Mouse (Mus musculus) spleen, postnatal 14 days (tissue): ENCODE measurements at regions not wholly inside any gene's neighbourhood (a gene's known extent, or its start where the extent isn't known, plus 50 kb on each side); places are given as distances from the start of the nearest gene placed in this dataset.

Experiments used
- DNase-seq, 2 experiments: peaks; one replicate each; pipeline ENCODE4 v3.0.0; 2021 to 2022; ENCODE audit warnings: low spot score in 2 of 2

DNA sequence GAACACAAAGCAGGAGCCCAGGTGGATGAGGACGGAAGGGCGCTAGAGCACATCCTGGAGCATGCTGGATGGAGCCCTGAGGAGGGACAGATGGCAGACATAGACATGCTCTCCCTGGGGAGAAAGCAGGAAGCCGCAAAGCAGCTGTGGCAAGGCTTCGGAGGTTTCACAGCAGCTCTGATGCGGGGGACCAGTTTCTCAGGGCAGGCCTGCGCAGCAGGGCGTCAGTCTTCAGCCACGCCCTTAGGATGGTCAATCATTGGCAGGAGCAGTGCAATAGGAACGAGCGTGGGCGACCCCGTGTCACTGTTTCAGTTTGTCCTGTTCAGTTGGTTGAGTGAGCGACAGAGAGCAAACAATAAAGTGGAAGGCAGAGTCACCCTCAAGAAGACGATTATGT lies 343.8 kb upstream of the Gm10131 start:
- DNase-seq: peak; percentile 9 to 19

DNA sequence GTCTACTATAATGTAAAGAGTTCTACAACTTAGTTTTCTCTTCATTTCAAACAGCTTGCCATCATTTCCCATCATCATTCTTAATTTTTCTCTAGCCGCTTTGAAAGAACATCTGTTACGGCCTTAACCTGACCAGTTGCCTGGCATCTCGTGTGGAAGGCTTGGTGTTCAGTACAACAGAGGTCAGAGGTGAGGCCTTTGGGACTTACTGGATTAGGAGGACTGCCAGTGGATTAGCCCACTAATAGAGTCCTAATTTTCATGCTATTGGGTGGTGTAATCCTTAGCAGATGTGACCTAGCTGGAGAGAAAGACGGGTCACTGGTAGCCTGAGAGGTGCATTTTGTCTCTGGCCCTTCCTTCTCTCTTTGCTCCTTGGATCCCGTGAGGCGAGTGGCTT lies 341.3 kb upstream of the Gm10131 start:
- DNase-seq: no peak

DNA sequence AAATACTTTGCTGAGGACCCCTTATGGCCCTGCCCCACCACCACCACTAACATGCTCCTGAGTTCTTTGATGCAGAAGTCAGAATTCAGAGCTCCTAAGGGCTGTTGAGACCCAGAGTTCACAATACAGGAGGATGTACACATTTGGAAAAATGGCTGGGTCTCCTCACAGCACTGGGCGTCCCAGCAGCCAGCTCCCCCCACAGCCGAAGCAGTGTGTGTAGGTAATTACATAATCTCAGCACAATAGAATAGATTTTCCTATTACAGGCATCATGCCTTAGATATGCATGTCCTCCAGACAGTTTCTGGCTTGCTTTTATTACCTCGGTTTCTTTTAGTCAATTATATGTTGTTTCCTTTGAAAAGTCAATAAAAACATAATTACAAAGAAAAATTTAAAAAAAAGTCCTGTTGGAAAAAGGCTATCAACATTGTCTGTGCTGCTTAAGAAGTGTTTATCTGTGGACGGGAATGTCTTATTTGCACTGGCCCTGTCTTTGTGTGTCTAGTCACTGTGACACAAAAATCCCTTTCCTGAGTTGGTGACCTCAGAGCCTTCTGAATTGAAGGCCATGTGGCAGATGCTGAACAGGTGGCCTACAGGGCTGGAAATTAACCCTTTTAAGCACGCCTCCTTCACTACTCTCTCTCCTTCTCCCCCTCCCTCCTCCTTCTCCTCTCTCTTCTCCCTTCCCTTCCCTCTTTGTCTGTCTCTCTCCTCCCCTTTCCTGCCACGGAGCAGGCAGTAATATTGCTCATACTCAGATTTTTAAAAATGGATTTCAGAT lies 339.9 kb upstream of the Gm10131 start:
- no peak for DNase-seq

DNA sequence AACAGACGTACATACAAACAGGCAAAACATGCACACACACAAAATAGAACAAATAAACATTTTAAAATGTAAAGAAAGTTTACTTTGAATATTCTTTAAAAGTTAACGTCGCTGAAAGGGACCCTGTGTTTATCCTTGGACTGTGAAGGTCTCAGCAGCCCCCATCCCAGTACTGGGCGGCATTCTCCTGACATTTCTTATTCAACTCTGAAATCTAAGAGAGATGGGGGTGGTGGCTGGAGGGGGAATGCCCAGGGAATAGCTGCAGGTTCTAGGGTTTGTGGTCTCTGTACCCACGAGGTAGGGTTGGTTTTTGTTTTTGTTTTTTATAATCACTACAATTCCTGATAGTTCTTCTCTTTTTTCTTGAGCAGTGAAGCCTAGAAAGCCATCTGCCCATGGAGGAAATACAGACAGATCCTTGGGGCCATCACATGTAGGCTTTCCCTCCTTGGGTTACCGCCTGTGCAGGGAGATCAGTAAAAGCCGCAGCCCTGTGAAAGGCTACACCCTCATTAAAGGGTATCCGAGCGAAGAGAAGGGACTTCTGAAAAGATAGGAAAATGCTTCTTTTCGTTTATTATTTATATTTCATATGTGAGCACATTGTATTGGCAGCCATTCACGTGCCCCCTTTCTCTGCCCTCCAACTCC lies 338.0 kb upstream of the Gm10131 start:
- DNase-seq: no peak

DNA sequence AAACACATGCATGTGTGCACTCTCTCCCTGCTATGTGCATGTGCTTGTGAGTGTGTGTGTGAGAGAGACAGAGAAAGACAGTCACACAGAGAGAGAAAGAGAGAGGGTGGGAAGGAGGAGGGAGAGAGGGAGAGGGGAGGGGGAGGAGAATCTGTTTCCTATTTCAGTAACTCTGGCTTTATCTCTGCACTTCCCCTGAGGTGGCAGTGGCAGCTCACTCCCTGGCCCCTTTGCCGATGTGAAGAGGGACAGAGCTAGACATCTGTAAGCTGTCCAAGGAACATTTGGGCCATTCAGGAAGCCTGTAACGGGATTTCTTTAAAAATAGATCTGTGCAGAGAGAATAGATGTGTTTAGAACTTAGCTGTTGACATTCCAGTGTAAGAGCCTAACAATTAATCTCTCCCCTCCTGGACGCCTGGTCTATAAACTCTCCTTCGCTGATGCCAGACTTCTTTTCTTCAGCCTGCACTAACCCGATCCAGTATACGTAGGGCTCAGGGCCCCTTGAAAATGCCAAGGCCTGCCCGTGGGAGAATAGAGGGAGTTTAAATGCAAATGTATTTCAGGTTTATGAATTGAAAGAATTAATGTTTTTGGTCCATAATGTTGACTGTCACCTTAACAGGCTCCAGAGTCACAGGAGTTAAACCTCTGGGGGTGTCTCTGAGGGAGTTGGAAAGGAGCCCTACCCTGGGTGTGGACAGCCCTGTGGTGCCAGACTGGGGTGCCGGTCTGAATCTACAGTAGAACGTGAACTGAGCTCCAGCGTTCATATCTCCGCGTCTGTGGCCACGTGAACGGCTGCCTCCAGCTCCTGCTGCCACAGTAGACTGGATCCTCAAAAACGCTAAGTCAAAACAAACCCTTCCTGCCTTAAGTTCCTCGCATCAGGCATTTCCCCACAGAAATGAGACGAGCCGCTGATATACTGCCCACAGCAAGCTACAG lies 336.6 kb upstream of the Gm10131 start:
- no peak for DNase-seq

DNA sequence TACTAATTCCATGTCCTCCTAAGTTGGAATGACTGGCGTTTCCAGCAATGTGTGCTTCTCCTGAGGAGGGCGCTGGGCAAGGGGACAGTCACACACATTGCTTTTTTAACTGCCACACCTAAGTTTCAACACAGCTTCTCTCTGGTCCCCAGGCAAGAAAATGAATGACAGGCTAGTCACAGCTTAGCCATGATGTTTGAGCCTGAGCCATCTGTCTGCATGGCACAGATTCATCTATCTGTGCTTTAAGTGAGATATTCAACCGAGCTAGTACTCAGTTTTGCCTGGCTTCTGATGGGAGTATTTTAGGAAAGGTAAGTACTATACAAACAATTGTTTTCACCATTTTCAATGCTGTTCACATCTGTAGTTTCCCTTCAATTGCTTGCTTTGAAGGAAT lies 331.2 kb upstream of the Gm10131 start:
- DNase-seq: no peak

DNA sequence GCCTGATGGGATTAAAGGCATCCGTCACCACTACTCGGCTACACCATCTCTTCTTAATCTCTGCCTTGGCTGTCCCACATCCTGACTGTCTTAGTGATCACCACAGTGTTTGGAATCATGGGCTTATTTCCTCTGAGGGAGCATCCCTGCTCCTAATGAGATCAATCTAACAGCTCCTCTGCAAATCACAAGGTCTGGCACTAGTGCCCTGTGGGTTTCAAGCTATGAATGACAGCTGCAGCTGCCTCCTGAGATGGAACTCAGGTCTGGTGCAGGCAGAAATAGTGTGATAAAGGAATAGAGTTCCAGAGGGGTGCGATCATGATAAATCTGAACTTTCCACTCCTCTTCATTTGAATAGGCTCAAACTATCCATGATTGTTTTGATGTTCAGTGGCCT lies 330.2 kb upstream of the Gm10131 start:
- DNase-seq: no peak

DNA sequence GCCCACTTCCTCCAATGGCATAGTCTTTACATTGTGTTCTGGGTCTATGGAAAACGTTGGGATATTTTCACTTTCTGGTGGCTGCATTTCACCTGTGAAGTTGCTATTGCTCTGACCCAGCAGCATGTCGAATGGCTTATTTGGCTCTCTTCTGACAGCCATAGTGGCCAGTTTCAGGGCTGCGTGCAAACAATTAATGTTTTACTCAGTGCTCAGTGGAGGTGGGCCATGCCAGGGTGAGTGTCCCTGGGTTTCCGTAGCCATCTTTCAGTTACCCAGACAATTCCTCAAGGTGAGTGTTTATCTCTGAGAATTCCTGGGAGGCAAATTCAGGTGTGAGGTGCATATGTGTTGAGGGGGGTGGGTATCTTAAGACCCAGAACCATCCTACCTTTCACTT lies 329.2 kb upstream of the Gm10131 start:
- DNase-seq: no peak

DNA sequence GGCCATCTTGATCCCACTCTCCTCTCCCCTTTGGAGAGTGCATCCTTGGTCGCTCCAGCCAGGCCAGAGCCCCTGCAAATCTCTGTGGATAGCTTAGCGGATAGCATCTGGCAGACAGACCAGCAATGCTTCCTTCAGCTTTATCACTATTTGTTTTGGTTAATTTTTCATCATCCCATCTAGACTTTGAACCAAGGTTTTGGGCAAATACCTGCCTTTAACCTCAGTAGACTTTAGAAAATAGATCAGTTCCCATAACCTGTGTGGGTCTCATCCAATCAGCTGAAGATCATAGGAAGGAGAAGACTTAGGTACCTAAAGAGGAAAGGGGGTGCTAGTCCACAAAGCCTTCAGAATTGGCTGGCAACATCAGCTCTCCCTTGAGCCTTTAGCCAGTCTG lies 327.2 kb upstream of the Gm10131 start:
- DNase-seq: no peak

DNA sequence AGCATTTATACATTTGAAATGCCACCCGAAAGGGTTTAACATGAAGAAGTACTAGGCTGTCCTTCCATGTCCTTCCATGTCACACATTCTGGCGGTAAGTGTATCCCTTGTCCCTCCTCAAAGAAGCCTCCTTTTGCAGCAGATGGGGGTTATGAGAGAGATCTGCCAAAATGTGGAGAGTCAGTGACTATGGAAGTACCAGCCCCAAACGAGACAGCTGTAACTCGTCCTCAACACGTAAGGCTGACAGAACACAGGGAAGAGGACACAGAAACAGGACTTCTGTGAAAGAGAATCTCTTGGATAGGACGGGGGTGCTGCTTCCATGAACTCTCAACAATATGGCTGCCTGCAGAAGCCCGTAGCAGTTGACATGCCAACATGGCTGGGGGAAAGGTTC lies 320.4 kb upstream of the Gm10131 start:
- DNase-seq: no peak

DNA sequence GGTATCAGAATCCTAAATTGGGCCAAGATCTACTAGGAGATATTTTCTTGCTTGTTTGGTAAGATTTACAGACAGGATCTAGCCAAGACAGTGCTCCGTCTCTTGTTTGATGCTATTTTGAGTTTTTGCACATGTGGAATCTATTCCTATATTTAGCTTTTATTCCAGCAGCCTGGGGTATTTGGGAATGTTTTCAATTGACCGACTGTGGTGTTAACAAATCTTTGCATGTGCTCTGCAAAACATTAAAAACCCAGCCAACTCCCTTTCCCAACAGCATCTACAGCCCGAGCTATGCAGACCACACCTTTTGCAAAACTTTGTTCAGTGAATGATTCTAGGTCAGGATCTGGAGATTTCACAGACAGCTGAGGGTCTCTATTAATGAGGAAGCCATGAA lies 317.7 kb upstream of the Gm10131 start:
- DNase-seq: no peak

DNA sequence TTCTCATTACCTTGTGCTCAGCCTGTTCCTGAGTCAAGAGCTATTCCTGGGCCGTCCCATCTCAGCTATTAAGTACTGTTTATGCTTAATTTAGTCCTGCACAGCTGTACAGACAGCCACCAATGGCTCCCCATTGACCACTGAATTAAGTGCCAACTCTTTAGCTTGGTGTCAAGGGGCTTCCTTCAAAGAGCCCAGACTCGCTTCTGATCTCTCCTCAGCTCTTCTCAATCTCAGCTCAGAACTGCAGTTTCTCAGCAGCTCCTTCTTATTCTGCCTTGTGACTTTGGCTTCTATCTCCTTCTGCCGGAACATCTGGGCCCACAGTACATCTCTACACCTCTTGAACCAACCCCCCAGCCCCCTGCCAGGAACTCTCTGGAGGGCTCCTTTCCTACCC lies 290.0 kb upstream of the Gm10131 start:
- no peak for DNase-seq

DNA sequence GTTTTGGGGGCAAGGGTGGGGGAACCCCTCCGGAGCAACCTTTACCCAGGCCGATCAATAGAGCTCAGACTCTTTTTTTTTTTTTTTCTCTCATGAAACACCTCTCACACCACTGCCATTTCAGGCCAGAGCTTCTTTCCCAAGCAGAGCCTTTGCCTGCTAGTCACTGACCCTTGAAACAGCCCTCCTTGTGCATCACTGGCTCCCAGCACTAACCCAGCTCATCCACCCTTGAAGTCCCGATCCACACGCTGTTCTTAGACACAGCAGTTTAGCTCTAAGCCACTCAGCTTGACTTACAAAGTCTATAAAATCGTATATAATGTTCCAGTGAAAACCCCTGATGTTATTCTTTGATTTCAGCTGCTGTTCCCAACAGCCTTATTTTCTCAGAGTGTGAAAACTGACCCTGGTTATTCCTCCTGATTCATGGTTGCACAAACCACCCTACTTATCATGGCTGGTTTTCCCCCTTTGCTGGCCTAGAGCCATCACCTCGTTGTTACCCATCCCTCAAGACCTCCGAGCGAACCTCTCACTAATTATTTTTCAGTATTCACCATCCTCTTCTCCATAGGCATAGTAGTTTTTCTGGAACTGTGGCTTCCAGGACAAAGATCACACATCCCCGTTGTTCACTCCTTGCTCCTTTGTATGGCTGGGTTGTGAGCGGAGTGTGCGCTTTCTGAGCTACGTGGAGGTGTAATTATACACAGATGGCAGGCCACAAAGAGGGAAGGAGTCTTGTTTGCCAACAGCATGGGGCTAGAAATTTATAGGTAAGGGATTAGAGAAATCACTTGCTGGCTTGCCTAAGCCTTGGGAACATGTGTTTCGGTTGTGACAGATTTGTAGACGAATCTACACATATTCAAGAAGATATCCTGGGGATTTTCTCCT lies 287.6 kb upstream of the Gm10131 start:
- no peak for DNase-seq

DNA sequence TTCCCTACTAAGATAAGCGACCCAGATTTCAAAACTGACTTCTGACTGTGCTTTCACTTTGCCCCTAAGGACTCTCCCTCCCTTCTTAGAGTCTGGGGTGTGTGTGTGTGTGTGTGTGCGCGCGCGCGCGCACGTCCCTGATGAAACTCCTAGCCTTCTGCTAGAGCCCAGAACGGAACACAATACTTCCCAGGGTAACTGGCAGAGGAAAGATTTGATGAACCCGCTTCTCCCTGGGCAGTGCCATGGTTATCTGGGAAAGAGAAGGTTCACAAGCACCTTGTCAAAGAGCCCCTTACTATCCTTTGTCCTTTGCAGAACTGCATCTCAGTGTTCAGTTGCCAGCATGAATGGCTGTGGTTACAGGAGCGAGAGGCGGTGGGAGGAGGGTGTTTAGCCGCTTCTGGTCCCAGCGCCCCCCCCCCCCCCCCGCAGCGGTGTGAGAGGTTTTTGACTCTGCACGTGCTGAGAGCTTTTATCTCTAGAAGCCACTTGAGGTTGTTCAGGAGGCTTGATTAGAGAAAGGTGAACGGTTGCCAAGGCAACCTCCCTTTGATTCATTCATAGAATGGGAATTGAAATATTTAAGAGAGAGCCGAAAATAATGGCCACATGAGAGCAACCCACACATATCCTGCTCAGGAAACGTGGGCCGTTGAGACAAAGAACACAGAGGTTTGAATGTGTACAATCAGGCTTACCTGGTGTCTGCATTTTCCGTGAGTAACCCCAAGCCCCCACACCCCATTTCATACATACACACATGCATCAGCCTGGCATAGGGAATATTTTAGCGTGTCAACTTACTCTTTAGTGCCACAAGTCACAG lies 286.3 kb upstream of the Gm10131 start:
- DNase-seq: no peak

DNA sequence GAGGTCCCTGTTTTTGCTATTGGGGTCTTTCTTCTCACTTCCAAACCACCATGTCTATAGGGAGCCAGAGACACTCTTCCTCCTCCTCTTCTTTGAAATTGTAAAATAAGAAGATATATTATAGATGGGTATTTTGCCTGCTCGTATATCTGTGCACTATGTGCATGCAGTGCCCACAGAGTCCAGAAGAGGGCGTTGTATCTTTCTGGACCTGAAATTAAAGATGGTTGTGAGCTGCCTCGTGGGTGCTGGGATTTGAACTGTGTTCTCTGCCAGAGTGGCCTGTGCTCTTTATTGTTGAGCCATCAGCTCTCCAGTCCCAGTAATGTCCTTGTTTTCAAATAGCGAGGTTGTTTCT lies 285.7 kb upstream of the Gm10131 start:
- DNase-seq: no peak

DNA sequence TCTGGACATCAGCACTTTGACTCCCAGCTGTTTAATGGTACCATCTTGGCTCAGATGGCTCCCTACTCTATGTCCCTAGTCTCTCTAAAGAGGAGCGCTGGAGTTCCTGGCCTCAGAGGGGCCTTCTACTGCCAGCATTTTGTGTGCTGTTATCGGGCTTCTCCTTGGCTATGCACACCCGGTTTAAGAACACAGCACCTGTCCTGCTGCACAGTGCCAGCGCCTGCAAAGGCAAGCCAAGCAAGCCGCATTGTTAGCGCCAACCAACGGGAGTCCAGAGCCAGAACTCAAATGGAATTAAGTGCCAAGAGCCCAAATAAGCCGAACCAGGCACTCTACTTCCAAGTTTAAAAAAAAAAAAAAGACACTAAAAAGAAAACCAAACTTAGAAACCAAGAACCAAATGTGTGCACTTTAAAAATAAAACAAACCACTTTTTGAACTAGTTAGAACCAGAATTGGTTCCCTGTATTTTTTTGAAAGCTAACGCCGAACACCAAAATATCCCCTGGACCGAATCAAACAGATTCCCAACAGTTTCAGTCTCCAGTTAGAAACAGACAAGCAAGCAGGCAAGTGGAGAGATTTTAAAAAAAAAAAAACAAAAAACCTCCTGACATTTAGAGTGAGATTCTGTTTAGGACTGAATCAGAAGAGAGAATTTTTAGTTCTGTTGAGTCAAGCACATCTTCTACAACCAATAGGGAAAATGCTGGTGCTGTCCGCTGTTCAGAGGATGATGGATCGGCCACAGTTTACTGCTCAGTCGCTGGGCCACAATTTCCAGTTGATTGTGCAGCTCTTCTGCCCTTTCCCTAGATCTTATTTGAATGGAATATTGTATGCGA lies 281.7 kb upstream of the Gm10131 start:
- no peak for DNase-seq

DNA sequence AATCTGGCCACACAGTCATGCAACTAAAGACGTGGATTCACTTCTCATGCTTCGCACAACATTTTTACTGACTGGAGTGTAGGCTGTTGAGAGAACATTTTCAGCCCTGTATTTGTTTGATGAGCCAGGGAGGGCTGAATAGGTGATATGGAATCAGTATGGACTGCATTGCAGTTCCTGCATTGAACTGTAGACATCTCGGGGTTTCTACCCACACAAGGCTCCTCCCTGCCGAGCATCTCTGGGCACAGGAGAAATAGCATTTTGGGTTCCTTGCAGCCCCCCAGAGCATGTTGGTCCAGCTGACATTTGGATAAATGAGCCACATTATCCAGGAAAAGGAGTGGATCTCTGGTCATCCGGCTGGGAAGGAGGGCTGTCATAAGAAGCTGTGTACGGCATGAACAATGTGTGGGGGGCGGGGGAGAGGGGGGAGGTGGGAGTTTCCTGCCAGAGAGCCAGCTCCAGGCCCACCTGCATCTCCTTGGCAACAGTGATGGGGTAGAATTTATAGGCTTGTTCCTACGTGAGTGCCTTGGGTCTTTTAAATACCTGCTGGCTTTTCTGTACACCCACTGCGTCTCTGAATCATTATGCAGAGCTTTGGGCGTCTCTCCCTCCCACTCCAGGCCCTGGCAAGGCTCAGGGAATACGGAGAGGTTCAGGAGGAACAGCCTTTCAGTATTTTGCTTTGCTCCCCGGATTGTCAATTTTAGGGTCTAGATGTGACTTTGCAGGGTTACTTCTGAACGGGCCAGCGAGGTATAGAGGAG lies 280.9 kb upstream of the Gm10131 start:
- DNase-seq: no peak

DNA sequence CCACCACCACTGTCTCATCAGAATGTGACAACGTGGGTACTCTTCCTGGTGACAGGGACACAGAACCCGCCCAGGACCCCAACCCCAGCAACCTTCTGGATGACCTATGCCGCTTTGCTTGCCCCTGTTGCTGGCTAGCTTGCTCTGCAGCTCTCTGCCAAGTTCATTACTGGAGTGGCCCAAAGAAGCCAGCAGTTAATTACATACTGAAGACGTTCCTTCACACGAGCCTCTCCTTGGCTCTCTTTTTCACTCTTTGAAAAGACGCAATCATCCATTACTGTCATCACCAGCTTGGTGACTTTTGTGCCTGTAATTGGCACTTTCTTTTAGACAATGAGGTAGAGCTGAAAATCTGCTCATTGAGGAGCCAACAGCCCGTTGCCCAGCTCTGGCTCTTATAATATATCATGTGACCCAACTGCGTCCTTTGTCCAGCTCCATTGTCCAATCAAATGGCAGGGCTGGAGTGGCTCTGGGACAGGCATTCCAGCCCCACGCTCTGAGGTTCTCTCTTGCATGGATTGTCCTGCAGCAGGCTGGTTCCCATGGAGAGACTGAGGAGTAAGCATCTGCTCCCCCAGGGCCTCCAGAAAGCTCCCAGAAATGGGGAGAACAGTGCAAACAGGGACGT lies 274.4 kb upstream of the Gm10131 start:
- no peak for DNase-seq
